Mouse (Mus musculus) hindbrain, embryonic 11.5 days (tissue): ENCODE results near the gene Ndufs1. TPM values are rescaled to one million over a fixed set of nuclear protein-coding genes. Genes with fewer than 3 reads are reported as not detected.
A peak's percentile ranks its signal among the peaks of the same experiment; 100 is the strongest.
"Not testable (repeated sequence)": the region's sequence is repeated elsewhere in the genome, so short reads cannot be mapped to it uniquely, and the experiment has no call there.

Source experiments
- ATAC-seq: fragments of 200-750 bp; cut with Nextera tagmentation; 2 replicates; pipeline ENCODE4 v1.8.0; 2017; ENCODE audit warnings: mild to moderate bottlenecking, moderate TSS enrichment, moderate library complexity; ENCODE audit not compliant: low FRiP score
- DNase-seq: peaks from one replicate; pipeline ENCODE4 v3.0.0-alpha.2; 2015; ENCODE audit warnings: low spot score
- H3K27ac ChIP-seq: fragments of 300-500 bp; sonication (generic); 2 replicates; pipeline ENCODE4 v1.5.1; 2014; ENCODE audit warnings: mild to moderate bottlenecking, low read depth, low read length
- H3K27me3 ChIP-seq: fragments of 300-500 bp; sonication (generic); 2 replicates; pipeline ENCODE4 v1.6.1; 2014; ENCODE audit warnings: mild to moderate bottlenecking, low read length, moderate library complexity, mixed read lengths; ENCODE audit not compliant: control insufficient read depth, insufficient read depth
- H3K36me3 ChIP-seq: fragments of 300-500 bp; sonication (generic); 2 replicates; pipeline ENCODE4 v1.6.1; 2014; ENCODE audit warnings: mild to moderate bottlenecking, low read length, moderate library complexity, mixed read lengths; ENCODE audit not compliant: control insufficient read depth, insufficient read depth
- H3K4me1 ChIP-seq: fragments of 300-500 bp; sonication (generic); replicated peaks from 2 replicates; pipeline ENCODE4 v1.6.1; 2014; ENCODE audit warnings: low read length, mixed read lengths; ENCODE audit not compliant: control insufficient read depth, insufficient read depth
- H3K4me2 ChIP-seq: fragments of 300-500 bp; sonication (generic); replicated peaks from 2 replicates; pipeline ENCODE4 v1.6.1; 2014; ENCODE audit warnings: mild to moderate bottlenecking, low read depth, low read length
- H3K4me3 ChIP-seq: fragments of 300-500 bp; sonication (generic); 2 replicates; pipeline ENCODE4 v1.5.1; 2014; ENCODE audit warnings: low read depth, low read length
- H3K9ac ChIP-seq: fragments of 300-500 bp; sonication (generic); 2 replicates; pipeline ENCODE4 v1.6.1; 2014; ENCODE audit warnings: low read depth, low read length
- H3K9me3 ChIP-seq: fragments of 300-500 bp; sonication (generic); 2 replicates; pipeline ENCODE4 v1.6.1; 2016; ENCODE audit warnings: low read length; ENCODE audit not compliant: control insufficient read depth
- WGBS: fragments of 180-500 bp; shearing (Covaris S2); extraction: QIAGEN DNeasy Blood & Tissue Kit; methylation state at CpG from one replicate; pipeline ENCODE4 v1.1.7; 2014; 5-methylcytosine and 5-hydroxymethylcytosine counted together
- polyA plus RNA-seq: library from polyadenylated mRNA; unstranded; fragments of >200 nt; fragmentation: Nextera tagmentation; extraction: Ambion mirVana; gene quantifications from 2 replicates; pipeline ENCODE4 v1.2.1, GENCODE M21; 2014

Ndufs1 gene
- polyA plus RNA-seq, 1 experiment from 2014 or later = 135 TPM

DNA sequence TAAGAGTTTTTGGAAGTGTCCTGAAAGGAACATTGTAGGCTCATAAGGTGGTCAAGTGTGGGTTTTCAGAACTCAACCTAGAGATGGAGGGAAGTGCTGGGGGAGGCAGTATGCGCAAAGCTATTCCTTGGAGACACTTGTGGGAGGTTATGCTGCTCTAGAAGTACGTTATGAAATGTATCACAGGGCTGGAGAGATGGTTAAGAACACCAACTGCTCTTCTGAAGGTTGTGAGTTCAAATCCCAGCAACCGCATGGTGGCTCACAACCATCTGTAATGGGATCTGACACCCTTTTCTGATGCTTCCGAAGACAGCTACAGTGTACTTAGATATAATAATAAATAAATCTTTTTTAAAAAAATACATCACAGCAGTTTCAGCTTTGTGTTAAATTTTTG, 3.5 kb upstream of the Ndufs1 start:
- H3K9me3 ChIP-seq = no peaks in the 10 kb centered on the region
- ATAC-seq = no peak
- H3K4me2 ChIP-seq = no peak overlapping the region
- no peaks in the 10 kb centered on the region for H3K27me3 ChIP-seq
- no peak overlapping the region for H3K4me3 ChIP-seq
- no peak for DNase-seq
- H3K36me3 ChIP-seq = no peaks in the 10 kb centered on the region
- no peaks in the 10 kb centered on the region; the same call in 1 of the 2 replicates for H3K4me1 ChIP-seq
- no peak overlapping the region for H3K9ac ChIP-seq
- WGBS = 96% methylated on average over 4 of the region's 4 CpGs
- no peak overlapping the region for H3K27ac ChIP-seq

DNA sequence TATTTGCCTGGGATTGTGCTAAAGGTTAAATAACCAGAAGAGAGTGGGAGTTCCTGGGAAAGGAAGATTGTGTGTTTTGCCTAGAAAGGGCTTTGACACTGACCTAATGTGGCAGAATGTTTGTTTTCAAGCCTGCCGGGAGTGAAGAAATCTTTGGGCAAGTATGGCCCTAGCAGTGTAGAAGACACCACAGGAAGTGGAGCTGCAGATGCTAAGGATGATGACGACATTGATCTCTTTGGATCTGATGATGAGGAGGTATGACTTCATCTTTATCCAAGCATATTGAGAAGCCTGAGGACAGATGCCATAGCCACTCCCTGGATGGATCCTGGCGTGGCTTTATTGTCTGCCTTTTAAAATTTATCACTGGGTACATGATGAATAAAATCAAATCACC, 1.7 kb upstream of the Ndufs1 start:
- Histone ChIP-seq H3K4me2 (peak overlapping the region; percentile 70), H3K27ac (no peak overlapping the region), H3K4me3 (no peak overlapping the region; the same call in 1 of the 2 replicates), H3K9ac (no peak overlapping the region), H3K4me1 (no peaks in the 10 kb centered on the region; the same call in 1 of the 2 replicates), H3K9me3 (no peaks in the 10 kb centered on the region), H3K36me3 (no peaks in the 10 kb centered on the region), H3K27me3 (no peaks in the 10 kb centered on the region)
- ATAC-seq (no peak), DNase-seq (no peak)
- whole genome bisulfite sequencing = 85% methylated on average over 3 of the region's 3 CpGs

GRCm38 (mm10) chr1:63176259-63176603, 402 bp downstream of the Ndufs1 start:
- H3K4me3 ChIP-seq = peak overlapping the region; percentile 83
- no peaks in the 10 kb centered on the region for H3K36me3 ChIP-seq
- H3K9ac ChIP-seq = peak overlapping the region; percentile 83
- no peaks in the 10 kb centered on the region for H3K9me3 ChIP-seq
- WGBS = 0% methylated on average over 14 of the region's 14 CpGs
- ATAC-seq (peak; percentile 64), DNase-seq (no peak)
- H3K4me1 ChIP-seq = no peaks in the 10 kb centered on the region; the same call in 1 of the 2 replicates
- peak overlapping the region; percentile 78 for H3K4me2 ChIP-seq
- peak overlapping the region; percentile 75; the same call in 1 of the 2 replicates for H3K27ac ChIP-seq
- no peaks in the 10 kb centered on the region for H3K27me3 ChIP-seq

DNA sequence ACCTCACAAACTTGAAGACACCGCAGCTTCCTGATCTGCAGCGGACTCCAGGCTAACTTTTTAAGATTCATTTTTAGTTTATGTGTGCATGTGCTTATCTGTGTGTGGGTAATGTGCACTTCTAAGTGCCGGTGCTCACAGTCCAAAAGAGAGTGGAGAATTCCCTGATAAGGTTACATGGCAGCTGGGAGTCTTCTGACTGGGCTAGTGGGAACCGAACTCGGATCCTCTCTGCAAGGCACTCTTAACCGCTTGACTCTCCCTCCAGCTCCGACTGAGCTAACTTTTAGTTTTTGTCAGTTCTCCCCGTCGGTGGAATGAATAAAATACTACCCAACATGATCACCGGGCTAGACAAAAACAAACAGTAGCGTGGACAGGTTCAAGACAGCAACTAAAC, 780 bp downstream of the Ndufs1 start:
- H3K9ac ChIP-seq = peak overlapping the region; percentile 83
- peak overlapping the region; percentile 78 for H3K4me2 ChIP-seq
- no peak for DNase-seq
- no peak for ATAC-seq
- no peaks in the 10 kb centered on the region for H3K9me3 ChIP-seq
- H3K4me3 ChIP-seq = peak overlapping the region; percentile 83
- no peaks in the 10 kb centered on the region for H3K36me3 ChIP-seq
- no peaks in the 10 kb centered on the region; the same call in 1 of the 2 replicates for H3K4me1 ChIP-seq
- 11% methylated on average over 11 of the region's 11 CpGs for WGBS
- H3K27ac ChIP-seq = 0 out of 2 replicates have a peak overlapping the region, but pooled peaks have one; percentile 75
- no peaks in the 10 kb centered on the region for H3K27me3 ChIP-seq

DNA sequence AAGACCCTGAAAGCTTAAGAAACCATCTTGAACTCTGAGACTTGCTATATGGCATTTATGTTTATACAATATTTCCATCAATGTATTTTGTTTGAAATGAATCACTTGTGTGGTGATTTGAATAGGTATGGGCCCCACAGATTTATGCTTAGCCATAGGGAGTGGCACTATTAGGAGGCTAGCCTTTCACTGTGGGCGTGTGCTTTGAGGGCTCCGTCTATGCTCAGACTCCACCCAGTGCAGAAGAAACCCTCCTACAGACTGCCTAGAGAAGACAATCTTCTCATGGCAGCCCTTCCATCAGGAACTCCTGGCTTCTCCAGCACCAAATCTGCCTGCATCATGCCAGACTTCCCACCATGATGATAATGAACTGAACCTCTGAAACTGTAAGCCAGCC, 8.0 kb downstream of the Ndufs1 start:
- H3K4me3 ChIP-seq = no peak overlapping the region
- no peaks in the 10 kb centered on the region for H3K9me3 ChIP-seq
- WGBS = 92% methylated on average over 2 of the region's 2 CpGs
- peaks cover 13% of the 10 kb centered on the region; the same call in 1 of the 2 replicates for H3K36me3 ChIP-seq
- no peaks in the 10 kb centered on the region for H3K4me1 ChIP-seq
- no peak for ATAC-seq
- DNase-seq = no peak
- no peaks in the 10 kb centered on the region for H3K27me3 ChIP-seq
- no peak overlapping the region for H3K9ac ChIP-seq
- H3K4me2 ChIP-seq = no peak overlapping the region
- no peak overlapping the region for H3K27ac ChIP-seq

GRCm38 (mm10) chr1:63140231-63140630, 36.4 kb downstream of the Ndufs1 start:
- Histone ChIP-seq H3K9ac (no peak overlapping the region), H3K9me3 (no peaks in the 10 kb centered on the region), H3K4me3 (no peak overlapping the region), H3K27me3 (no peaks in the 10 kb centered on the region), H3K36me3 (0 out of 2 replicates have a peak, but pooled peaks cover 2% of the 10 kb centered on the region), H3K4me2 (no peak overlapping the region), H3K27ac (no peak overlapping the region), H3K4me1 (no peaks in the 10 kb centered on the region)
- 96% methylated on average over 13 of the region's 13 CpGs for WGBS
- ATAC-seq (no peak), DNase-seq (no peak)

- not testable (repeated sequence) for H3K27ac ChIP-seq, H3K4me3 ChIP-seq, H3K27me3 ChIP-seq, H3K4me2 ChIP-seq, H3K36me3 ChIP-seq, H3K9me3 ChIP-seq, H3K4me1 ChIP-seq, ATAC-seq, H3K9ac ChIP-seq, DNase-seq
- WGBS = 93% methylated on average over 1 of the region's 1 CpGs
Observed at GRCm38 (mm10) chr1:63138586-63138985, 38.0 kb downstream of the Ndufs1 start.

GRCm38 (mm10) chr1:63137971-63138370, 38.7 kb downstream of the Ndufs1 start:
- H3K9me3 ChIP-seq = no peaks in the 10 kb centered on the region
- no peaks in the 10 kb centered on the region for H3K4me1 ChIP-seq
- no peak overlapping the region for H3K27ac ChIP-seq
- H3K4me3 ChIP-seq = no peak overlapping the region
- no peak for DNase-seq
- no peak for ATAC-seq
- WGBS = 80% methylated on average over 2 of the region's 2 CpGs
- no peak overlapping the region for H3K9ac ChIP-seq
- H3K27me3 ChIP-seq = no peaks in the 10 kb centered on the region
- H3K36me3 ChIP-seq = no peaks in the 10 kb centered on the region
- H3K4me2 ChIP-seq = no peak overlapping the region

- 76% methylated on average over 3 of the region's 3 CpGs for WGBS
- Histone ChIP-seq H3K36me3 (no peaks in the 10 kb centered on the region), H3K4me3 (no peak overlapping the region), H3K4me2 (no peak overlapping the region), H3K9ac (no peak overlapping the region), H3K27me3 (no peaks in the 10 kb centered on the region), H3K9me3 (no peaks in the 10 kb centered on the region), H3K4me1 (no peaks in the 10 kb centered on the region), H3K27ac (no peak overlapping the region)
- DNase-seq = no peak
- ATAC-seq = no peak
Observed at GRCm38 (mm10) chr1:63134530-63134929, 42.1 kb downstream of the Ndufs1 start.
